Mouse (Mus musculus): Measurements from ENCODE around the gene 1600014C10Rik. TPM values are rescaled to one million over a fixed set of nuclear protein-coding genes. Genes with fewer than 3 reads are reported as not detected.

Gene 1600014C10Rik
- polyA plus RNA-seq, 1 experiment from 2014 or later = 9.0 TPM

DNA sequence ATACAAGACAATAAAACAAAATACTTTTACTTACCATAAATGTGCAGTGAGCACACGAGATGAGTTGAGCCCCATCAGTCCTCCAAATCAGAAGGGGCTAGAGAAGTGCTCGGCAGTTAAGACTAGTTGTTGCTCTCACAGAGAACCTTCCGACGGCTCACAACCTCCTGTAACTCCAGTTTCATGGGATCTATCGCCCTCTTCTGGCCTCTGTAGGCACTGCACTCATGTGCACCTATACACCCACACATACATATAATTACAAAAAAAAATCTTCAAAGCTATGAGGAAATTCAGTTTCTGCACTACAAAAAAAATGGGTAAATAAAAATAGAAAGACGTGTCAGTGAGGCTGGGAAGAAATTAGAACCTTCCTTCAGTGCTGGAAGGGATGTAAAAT, 21.3 kb downstream of the 1600014C10Rik start:
- DNase-seq (no peak), ATAC-seq (ENCODE audit: low read depth) (no peak)
- H3K36me3 ChIP-seq = no peaks in the 10 kb centered on the region
- H3K27me3 ChIP-seq = no peaks in the 10 kb centered on the region
- H3K9me3 ChIP-seq (replicated peaks) = 0 out of 2 replicates have a peak, but pooled peaks cover 5% of the 10 kb centered on the region
- H3K4me3 ChIP-seq (replicated peaks) = no peak overlapping the region
- peaks cover 5% of the 10 kb centered on the region; the same call in 1 of the 2 replicates for H3K4me1 ChIP-seq (replicated peaks)
- WGBS (ENCODE audit: insufficient replicate concordance) = 69% methylated on average over 6 of the region's 6 CpGs
- no peak overlapping the region for H3K4me2 ChIP-seq
- no peak overlapping the region for H3K9ac ChIP-seq
- H3K27ac ChIP-seq = no peak overlapping the region

- no peak for DNase-seq
- no peaks in the 10 kb centered on the region for H3K36me3 ChIP-seq
- peaks cover 5% of the 10 kb centered on the region; the same call in 1 of the 2 replicates for H3K4me1 ChIP-seq (replicated peaks)
- no peak for ATAC-seq (ENCODE audit: low read depth)
- H3K9ac ChIP-seq = no peak overlapping the region
- H3K27ac ChIP-seq = no peak overlapping the region
- H3K4me2 ChIP-seq = no peak overlapping the region
- 0 out of 2 replicates have a peak, but pooled peaks cover 5% of the 10 kb centered on the region for H3K9me3 ChIP-seq (replicated peaks)
- H3K27me3 ChIP-seq = no peaks in the 10 kb centered on the region
- 62% methylated on average over 2 of the region's 2 CpGs for WGBS (ENCODE audit: insufficient replicate concordance)
- no peak overlapping the region for H3K4me3 ChIP-seq (replicated peaks)
Measured at GRCm38 (mm10) chr7:38205801-38206200, 22.8 kb downstream of the 1600014C10Rik start.

GRCm38 (mm10) chr7:38206564-38206963, 23.5 kb downstream of the 1600014C10Rik start:
- Histone ChIP-seq H3K27me3 (no peaks in the 10 kb centered on the region), H3K9me3 (replicated peaks) (0 out of 2 replicates have a peak, but pooled peaks cover 5% of the 10 kb centered on the region), H3K4me2 (no peak overlapping the region), H3K27ac (no peak overlapping the region), H3K4me3 (replicated peaks) (no peak overlapping the region), H3K36me3 (no peaks in the 10 kb centered on the region), H3K4me1 (replicated peaks) (0 out of 2 replicates have a peak, but pooled peaks cover 5% of the 10 kb centered on the region), H3K9ac (no peak overlapping the region)
- ATAC-seq (ENCODE audit: low read depth) (no peak), DNase-seq (no peak)
- WGBS (ENCODE audit: insufficient replicate concordance) = 55% methylated on average over 3 of the region's 3 CpGs

GRCm38 (mm10) chr7:38208969-38209368, 26.0 kb downstream of the 1600014C10Rik start:
- Histone ChIP-seq H3K4me3 (replicated peaks) (no peak overlapping the region), H3K4me1 (replicated peaks) (0 out of 2 replicates have a peak, but pooled peaks cover 5% of the 10 kb centered on the region), H3K9ac (no peak overlapping the region), H3K4me2 (no peak overlapping the region), H3K27ac (no peak overlapping the region), H3K9me3 (replicated peaks) (0 out of 2 replicates have a peak, but pooled peaks cover 4% of the 10 kb centered on the region), H3K36me3 (no peaks in the 10 kb centered on the region), H3K27me3 (no peaks in the 10 kb centered on the region)
- WGBS (ENCODE audit: insufficient replicate concordance) = 66% methylated on average over 3 of the region's 3 CpGs
- ATAC-seq (ENCODE audit: low read depth) = no peak
- DNase-seq = no peak

DNA sequence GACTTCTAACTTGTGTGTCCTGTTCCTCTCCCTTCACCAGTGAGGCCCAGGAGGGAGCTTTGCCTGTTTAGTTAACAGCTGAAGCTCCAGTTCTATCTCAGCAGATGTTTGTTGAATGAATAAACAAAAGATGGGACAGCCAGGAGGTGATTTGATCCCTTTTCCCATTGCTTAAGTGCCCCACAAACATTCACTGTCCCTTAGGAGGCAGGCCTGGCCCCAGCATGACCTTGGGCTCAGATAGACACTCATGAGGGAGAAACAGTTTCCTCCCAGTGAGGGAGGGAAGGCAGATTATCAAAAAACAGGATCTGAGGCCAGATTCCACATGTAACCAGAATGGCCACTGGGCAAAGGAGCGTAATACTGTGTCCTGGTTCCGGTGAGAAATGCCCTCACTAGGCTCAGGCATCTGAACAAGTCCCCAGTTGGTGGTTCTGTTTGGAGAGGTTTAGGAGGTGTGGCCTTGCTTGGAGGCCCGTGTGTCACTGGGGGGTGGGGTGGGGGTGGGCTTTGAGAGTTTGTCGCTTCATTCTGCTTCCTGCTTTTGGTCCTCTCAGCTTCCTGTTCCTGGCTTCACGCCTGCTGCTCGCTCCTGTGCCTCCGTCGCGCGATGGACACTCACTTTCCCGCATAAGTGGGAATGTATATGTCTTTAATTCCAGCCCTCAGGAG, 26.6 kb downstream of the 1600014C10Rik start:
- no peak overlapping the region for H3K9ac ChIP-seq
- DNase-seq = no peak
- no peak overlapping the region for H3K4me2 ChIP-seq
- no peak overlapping the region for H3K27ac ChIP-seq
- H3K36me3 ChIP-seq = no peaks in the 10 kb centered on the region
- ATAC-seq (ENCODE audit: low read depth) = 0 out of 2 replicates have a peak, but pooled peaks have one; percentile 23
- no peaks in the 10 kb centered on the region for H3K27me3 ChIP-seq
- H3K4me3 ChIP-seq (replicated peaks) = no peak overlapping the region
- WGBS (ENCODE audit: insufficient replicate concordance) = 34% methylated on average over 11 of the region's 11 CpGs
- no peaks in the 10 kb centered on the region for H3K9me3 ChIP-seq (replicated peaks)
- 0 out of 2 replicates have a peak, but pooled peaks cover 10% of the 10 kb centered on the region for H3K4me1 ChIP-seq (replicated peaks)

- Histone ChIP-seq H3K27me3 (no peaks in the 10 kb centered on the region), H3K4me3 (replicated peaks) (no peak overlapping the region), H3K4me2 (no peak overlapping the region), H3K9me3 (replicated peaks) (no peaks in the 10 kb centered on the region), H3K36me3 (no peaks in the 10 kb centered on the region), H3K27ac (no peak overlapping the region), H3K4me1 (replicated peaks) (0 out of 2 replicates have a peak, but pooled peaks cover 10% of the 10 kb centered on the region), H3K9ac (no peak overlapping the region)
- ATAC-seq (ENCODE audit: low read depth) = no peak
- 32% methylated on average over 2 of the region's 3 CpGs for WGBS (ENCODE audit: insufficient replicate concordance)
- no peak for DNase-seq
Measured at GRCm38 (mm10) chr7:38212651-38213062, 29.6 kb downstream of the 1600014C10Rik start.

DNA sequence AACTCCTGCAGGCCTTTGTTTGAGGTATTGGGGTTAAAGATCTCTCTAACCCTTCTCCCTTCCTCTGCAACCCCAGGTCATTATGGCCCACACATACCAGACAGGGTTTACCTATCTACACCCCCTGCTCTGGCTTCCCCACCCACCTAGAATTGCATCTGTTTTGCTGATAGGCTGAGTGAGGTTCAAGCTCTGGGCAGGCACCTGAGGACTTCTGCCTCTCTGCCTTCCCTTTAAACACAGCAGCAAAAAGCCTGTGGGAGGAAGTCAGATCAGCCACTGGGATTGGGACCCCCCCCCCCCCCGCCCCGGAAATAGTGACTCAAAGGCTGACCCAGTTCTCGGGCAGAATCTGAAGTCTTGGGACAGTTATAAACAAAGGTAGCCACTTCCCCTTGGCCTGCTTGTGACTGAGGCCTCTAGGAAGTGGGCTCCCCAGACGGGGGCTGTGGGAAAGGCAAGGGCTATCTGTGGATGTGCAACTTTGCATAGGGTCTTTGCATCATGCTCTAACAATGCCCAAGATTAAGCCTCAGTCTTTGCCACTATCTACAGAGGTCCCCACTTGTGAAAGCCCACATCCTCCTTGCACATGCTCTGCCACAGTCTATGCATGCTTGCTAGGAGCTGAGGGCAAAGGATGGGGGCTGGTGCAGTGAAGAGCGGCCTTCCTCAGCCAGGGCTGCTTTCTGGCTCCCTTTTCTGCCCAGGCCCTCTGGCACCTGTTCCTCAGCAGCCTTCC, 31.6 kb downstream of the 1600014C10Rik start:
- ATAC-seq (ENCODE audit: low read depth) (peak; percentile 27; the same call in 1 of the 2 replicates), DNase-seq (no peak)
- H3K27ac ChIP-seq = no peak overlapping the region
- no peaks in the 10 kb centered on the region for H3K27me3 ChIP-seq
- H3K9me3 ChIP-seq (replicated peaks) = no peaks in the 10 kb centered on the region
- no peaks in the 10 kb centered on the region for H3K36me3 ChIP-seq
- no peak overlapping the region for H3K4me3 ChIP-seq (replicated peaks)
- H3K4me1 ChIP-seq (replicated peaks) = 0 out of 2 replicates have a peak, but pooled peaks cover 6% of the 10 kb centered on the region
- H3K4me2 ChIP-seq = no peak overlapping the region
- no peak overlapping the region for H3K9ac ChIP-seq
- 25% methylated on average over 5 of the region's 5 CpGs for WGBS (ENCODE audit: insufficient replicate concordance)

DNA sequence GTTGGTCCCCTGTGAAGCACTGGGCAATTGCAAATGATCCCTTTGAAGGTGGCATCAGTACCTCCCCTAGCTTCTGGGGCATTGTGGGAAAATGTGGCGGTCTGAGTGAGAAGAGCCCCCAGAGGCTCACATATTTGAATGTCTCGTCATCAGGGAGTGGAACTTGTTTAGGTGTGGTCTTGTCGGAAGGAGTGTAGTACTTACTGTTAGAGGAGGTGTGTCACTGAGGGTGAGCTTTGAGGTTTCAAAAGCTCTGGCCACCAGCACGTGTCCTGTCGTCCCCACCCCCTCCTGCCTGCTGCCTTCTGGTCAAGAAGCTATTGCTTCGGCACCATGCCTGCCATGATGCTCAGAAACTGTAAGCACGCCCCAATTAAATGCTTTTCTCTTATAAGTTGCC, 32.3 kb downstream of the 1600014C10Rik start:
- no peak overlapping the region for H3K9ac ChIP-seq
- no peak overlapping the region for H3K27ac ChIP-seq
- DNase-seq (no peak), ATAC-seq (ENCODE audit: low read depth) (no peak)
- 0 out of 2 replicates have a peak, but pooled peaks cover 5% of the 10 kb centered on the region for H3K4me1 ChIP-seq (replicated peaks)
- 48% methylated on average over 7 of the region's 7 CpGs for WGBS (ENCODE audit: insufficient replicate concordance)
- no peaks in the 10 kb centered on the region for H3K27me3 ChIP-seq
- H3K9me3 ChIP-seq (replicated peaks) = no peaks in the 10 kb centered on the region
- H3K36me3 ChIP-seq = no peaks in the 10 kb centered on the region
- no peak overlapping the region for H3K4me3 ChIP-seq (replicated peaks)
- no peak overlapping the region for H3K4me2 ChIP-seq

- Histone ChIP-seq H3K4me3 (replicated peaks) (no peak overlapping the region), H3K9ac (no peak overlapping the region), H3K4me2 (no peak overlapping the region), H3K36me3 (no peaks in the 10 kb centered on the region), H3K9me3 (replicated peaks) (no peaks in the 10 kb centered on the region), H3K27ac (no peak overlapping the region), H3K4me1 (replicated peaks) (0 out of 2 replicates have a peak, but pooled peaks cover 5% of the 10 kb centered on the region), H3K27me3 (no peaks in the 10 kb centered on the region)
- no peak for DNase-seq
- ATAC-seq (ENCODE audit: low read depth) = no peak
- 75% methylated on average over 6 of the region's 6 CpGs for WGBS (ENCODE audit: insufficient replicate concordance)
Measured at GRCm38 (mm10) chr7:38215697-38216096, 32.7 kb downstream of the 1600014C10Rik start.

- 0 out of 2 replicates have a peak, but pooled peaks have one; percentile 18 for ATAC-seq (ENCODE audit: low read depth)
- Histone ChIP-seq H3K27me3 (no peaks in the 10 kb centered on the region), H3K4me1 (replicated peaks) (0 out of 2 replicates have a peak, but pooled peaks cover 5% of the 10 kb centered on the region), H3K9me3 (replicated peaks) (no peaks in the 10 kb centered on the region), H3K27ac (no peak overlapping the region), H3K9ac (no peak overlapping the region), H3K4me3 (replicated peaks) (no peak overlapping the region), H3K36me3 (no peaks in the 10 kb centered on the region), H3K4me2 (no peak overlapping the region)
- WGBS (ENCODE audit: insufficient replicate concordance) = 55% methylated on average over 5 of the region's 5 CpGs
- no peak for DNase-seq
Measured at GRCm38 (mm10) chr7:38217417-38218171, 34.6 kb downstream of the 1600014C10Rik start.

All from liver, embryonic 13.5 days (tissue).